Mouse (Mus musculus): ENCODE data around the gene Tmed5.
"Not testable (repeated sequence)": the region's sequence is repeated elsewhere in the genome, so short reads cannot be mapped to it uniquely, and the experiment has no call there.

Tmed5 gene

DNA sequence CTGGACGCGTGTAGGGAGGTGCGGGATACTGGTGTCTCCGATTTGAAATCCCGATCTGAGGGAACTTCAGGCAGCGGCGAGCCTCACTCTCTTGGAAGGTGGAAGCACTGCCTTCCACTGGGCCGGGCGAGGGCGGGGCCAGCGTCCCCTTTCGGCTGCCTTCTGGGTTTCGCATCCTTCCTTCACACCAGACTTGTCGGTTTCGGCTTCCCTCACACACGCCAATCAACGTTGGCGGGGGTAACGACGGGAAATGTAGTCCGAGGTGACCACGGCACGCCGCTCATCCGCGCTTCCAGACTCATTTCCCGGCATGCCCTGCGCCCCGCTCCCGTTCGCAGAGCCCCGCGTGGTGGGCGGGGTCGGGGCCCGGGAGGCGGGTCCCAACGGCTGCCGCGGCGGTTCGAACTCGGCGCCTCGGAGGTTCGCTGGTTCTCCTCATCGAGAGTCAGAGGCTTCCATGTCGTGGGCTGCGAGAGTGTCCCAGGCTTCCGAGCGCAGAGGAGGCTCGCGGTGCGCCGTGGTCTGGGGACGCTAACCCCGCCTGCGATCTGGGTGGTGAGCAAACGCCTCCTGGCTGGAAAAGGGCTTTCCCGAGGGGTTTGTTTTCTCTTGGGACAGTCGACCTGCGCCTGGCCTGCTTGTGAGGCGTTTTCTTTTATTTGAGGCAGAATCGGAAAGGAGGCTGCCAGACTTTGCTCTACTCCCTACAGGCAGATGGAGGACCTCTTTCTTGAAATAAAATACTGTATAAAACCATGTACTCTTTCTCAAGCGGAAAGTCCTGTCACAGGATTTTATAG, at the start of gene Tmed5, which contains the start of gene Ccdc18:
Tmed5 (minus strand) TSS at position 180 of the 803 bp plus-strand sequence.
Ccdc18 (plus strand) TSS at position 435 of the 803 bp plus-strand sequence.
- peak; percentile 99 for DNase-seq (ENCODE audit: low spot score)

DNA sequence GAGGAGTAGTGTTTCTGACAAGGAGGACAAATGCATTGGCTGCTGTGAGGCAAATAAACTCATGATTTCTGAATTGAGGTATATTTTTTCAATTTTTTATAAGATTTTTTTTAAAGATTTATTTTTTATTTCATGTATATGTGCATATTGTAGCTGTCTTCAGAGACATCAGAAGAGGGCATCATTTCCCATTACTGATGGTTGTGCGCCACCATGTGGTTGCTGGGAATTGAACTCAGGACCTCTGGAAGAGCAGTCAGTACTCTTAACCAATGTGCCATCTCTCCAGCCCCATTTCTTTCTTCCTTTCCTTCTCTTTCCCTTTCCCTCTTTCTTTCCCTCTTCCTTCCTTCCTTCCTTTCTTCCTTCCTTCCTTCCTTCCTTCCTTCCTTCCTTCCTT, 31.3 kb upstream of the Tmed5 start:
- peak; percentile 63 for DNase-seq (ENCODE audit: low spot score)

- DNase-seq (ENCODE audit: low spot score): no peak
Observed at GRCm38 (mm10) chr5:108160796-108161195, 28.4 kb upstream of the Tmed5 start.

GRCm38 (mm10) chr5:108152592-108152991, 20.2 kb upstream of the Tmed5 start:
- no peak for DNase-seq (ENCODE audit: low spot score)

GRCm38 (mm10) chr5:108131849-108132440, 475 bp downstream of the Tmed5 start:
- peak; percentile 90 for DNase-seq (ENCODE audit: low spot score)

DNA sequence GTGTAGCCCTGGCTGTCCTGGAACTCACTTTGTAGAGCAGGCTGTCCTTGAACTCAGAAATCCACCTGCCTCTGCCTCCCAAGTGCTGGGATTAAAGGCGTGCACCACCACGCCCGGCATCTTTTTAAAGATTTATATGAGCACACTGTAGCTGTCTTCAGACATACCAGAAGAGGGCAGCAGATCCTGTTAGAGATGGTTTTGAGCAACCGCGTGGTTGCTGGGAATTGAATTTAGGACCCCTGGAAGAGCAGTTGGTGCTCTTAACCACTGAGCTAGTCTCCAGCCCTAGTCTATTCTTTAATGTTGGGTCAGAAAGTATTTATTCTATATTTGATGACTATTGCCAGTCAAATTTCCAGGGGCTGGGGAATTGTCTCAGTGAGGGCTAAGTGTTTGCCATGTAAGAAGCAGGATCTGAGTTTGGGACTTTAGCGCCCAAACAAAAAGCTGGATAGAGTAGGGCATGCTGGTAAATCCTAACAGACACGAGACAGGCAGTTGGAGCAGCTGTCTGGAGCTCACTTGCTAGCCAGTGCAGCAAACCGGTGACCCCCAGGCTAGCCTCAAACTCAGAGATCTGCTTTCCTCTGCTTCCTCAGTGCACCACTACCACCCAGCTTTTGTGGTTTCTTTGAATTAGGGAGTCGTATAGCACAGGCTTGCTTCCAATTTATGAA, 12.1 kb downstream of the Tmed5 start:
- DNase-seq (ENCODE audit: low spot score): no peak

GRCm38 (mm10) chr5:108117693-108118092, 14.7 kb downstream of the Tmed5 start:
- DNase-seq (ENCODE audit: low spot score): no peak

DNA sequence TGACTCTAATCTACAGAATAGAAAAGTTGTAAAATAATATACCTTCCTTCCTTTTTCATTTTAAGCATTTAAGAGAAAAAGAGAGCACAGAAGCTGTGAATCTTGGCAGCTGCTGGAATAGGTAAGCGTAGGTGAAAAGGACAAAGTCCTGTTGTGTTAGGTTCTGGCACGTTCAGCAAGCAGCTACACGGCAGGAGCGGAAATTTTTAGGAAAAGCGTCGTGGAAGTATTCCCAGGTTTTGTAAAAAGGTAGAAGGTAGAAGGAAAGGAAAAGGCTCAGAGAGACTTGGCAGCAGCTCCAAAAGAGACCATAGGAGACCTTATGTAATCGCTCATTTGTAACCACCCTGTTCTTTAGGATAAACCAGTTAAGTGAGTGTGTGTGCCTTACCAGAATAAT, 23.1 kb downstream of the Tmed5 start:
- no peak for DNase-seq (ENCODE audit: low spot score)

DNA sequence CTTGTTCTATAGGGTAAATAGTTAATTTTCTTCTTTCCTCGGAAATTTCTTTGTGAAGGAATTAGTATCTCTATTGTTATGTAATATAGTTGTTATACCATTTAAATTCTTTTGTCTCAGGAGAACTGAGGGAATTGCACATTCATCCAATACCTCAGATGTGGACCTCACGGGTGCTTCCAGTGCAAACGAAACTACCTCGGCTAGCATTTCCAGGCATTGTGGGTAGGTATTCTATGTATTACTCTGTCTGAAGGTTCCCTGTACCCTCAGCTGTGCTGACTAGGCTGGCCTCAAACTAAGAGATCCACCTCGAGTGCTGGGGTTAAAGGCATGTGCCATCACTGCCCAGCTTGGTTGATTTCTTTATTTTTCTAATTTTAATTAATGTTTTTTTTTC, 28.1 kb downstream of the Tmed5 start:
- DNase-seq (ENCODE audit: low spot score): no peak

DNA sequence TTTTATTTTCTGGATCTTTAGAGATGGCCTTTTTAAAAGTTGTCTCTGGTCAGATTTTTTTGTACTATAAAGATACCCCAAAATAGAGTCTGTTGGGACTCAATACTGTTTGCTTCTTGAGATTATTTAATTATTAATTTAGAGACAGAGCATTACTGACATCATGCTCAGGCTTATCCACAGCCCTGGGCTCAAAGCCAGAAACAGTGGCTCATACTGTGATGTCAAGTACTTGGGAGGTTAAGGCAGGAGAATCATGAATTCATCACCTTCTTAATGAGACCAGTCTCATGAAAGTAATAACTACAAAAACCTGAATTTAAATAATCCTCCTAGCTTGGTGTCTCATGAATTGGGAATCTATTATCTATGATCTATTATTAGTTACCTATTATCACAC, 32.2 kb downstream of the Tmed5 start:
- peak; percentile 13 for DNase-seq (ENCODE audit: low spot score)

- DNase-seq (ENCODE audit: low spot score): no peak
Observed at GRCm38 (mm10) chr5:108097676-108098075, 34.7 kb downstream of the Tmed5 start.

DNA sequence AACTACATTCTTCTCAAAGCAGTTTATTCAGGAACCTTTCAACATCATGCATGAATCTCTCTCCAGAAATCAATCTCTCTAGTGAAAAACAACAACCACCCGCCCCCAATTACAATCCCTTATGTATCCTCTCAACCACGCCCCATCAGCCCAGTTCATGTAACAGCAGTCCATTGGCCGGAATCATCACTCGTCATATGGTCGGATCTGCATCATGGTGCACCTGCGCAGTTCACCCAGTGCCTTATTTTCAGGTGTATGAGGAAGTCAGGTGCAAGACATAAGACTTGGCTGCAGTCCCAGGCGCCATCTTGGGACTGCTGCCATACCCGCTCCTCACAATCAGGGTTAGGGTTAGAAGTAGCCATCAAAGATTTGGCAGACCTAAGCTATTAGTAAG, 39.7 kb downstream of the Tmed5 start:
- DNase-seq (ENCODE audit: low spot score): not testable (repeated sequence)

- DNase-seq (ENCODE audit: low spot score): no peak
Observed at GRCm38 (mm10) chr5:108085440-108085839, 47.0 kb downstream of the Tmed5 start.

DNA sequence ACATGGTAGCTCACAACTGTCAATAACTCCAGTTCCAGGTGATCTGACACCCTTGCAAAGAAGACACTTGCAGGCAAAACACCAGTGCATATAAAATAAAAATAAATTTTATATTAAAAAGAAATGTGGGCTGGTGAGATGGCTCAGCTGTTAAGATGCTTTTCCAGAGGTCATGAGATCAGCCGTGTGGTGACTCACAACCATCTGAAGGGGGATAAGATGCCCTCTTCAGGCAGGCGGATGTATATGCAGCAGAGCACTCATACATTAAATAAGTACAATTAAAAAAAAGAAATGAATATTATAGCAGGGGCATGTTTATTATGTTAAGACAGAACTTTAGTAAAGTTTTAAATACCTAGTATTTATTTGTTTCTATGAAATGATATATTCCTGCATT, 50.0 kb downstream of the Tmed5 start:
- no peak for DNase-seq (ENCODE audit: low spot score)

GRCm38 (mm10) chr5:108079603-108080002, 52.8 kb downstream of the Tmed5 start:
- DNase-seq (ENCODE audit: low spot score): peak; percentile 60

DNA sequence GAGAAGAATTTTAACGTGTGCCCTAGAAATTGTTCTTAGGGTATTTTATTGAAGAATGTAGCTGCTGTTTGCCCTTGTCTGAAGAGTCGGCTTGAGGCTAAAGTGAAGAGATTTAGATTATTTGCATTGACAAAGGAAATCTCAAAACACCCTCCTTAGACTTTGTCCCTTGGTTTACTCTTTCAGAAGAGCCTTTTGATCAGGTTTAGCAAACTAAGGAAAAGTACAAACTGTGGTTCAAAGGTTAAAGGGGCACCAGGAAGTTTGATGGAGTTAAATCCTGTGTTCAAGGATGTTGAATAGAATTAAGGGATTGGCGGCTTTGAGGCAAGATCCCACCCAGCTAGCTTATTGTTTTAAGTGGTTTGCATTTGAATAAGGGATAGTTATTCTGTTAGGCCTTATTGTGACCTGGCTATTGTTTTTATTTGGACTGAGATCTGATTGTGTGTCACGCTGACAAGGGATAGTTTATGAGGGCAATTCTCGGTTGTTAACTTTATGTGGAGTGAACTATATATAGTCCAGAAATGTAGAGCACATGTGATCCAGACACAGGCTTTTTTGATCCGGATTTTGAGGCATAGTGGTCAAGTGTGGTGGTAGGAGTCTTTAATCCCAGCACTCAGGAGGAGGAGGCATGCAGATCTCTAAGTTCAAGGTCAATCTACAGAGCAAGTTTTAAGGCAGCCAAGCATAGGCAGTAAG, 55.4 kb downstream of the Tmed5 start:
- no peak for DNase-seq (ENCODE audit: low spot score)

DNA sequence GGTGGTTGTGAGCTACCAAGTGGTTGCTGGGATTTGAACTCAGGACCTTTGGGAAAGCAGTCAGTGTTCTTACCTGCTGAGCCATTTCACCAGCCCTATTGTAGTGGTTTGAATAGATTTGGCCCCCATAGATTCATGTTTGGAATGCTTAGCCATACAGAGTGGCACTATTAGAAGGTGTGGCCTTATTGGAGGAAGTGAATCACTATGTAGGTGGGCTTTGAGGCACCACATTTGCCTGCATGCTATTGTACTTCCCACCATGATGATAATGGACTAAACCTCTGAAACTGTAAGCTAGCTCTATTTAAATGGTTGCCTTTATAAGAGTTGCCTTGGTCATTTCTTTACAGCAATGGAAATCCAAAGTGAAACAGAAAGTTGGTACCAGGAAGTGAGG, 56.2 kb downstream of the Tmed5 start:
- DNase-seq (ENCODE audit: low spot score): no peak

- DNase-seq (ENCODE audit: low spot score): no peak
Observed at GRCm38 (mm10) chr5:108072301-108072700, 60.1 kb downstream of the Tmed5 start.

DNA sequence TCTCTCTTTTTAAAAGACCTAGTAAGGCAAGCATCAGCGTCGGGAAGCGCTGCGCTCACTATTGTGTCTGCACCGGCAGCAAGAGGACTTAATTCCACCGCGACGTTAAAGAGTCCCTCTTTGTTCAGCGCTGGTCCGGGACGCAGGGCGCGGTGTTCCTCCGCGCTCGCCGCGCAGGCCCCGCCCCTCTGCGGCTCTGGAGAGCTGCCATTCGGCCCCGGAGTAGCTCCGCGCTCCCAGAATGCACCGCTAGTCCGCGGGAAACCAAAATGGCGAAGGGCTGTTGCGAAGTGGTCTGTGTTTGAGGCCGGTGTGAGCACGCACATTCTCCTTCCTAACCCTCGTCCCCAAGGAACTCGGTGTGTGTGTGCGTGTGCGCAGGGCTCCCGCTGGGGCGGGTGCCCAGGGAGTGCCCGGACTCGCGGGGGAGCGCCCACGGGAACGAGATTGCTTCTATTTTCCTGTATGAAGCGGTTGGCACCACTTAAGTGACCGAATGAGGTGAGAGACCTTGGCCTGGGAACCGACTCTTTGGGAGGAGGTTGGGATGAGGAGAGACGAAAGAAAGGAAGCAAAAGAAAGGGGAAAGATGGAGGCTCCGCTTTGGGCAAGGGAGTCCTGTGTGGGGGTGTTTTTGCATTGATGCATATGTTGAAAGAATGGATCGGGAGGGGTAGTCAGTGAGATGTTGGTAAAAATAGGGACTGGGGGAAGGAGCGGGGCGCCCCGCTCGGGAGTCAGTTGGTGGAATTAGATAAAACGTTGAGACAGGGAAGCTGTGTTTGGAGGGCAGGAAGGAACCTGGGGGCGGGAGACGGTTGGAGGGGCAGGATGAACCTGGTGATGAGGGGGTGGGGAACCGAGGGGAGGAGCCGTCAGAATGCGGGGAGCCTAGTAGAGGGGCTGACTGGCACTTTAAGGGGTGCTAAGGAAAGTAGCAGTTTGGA, 66.7 kb downstream of the Tmed5 start, which contains the start of gene Mtf2:
Mtf2 (plus strand) TSS at position 210 of the 947 bp plus-strand sequence.
- DNase-seq (ENCODE audit: low spot score): peak; percentile 93

DNA sequence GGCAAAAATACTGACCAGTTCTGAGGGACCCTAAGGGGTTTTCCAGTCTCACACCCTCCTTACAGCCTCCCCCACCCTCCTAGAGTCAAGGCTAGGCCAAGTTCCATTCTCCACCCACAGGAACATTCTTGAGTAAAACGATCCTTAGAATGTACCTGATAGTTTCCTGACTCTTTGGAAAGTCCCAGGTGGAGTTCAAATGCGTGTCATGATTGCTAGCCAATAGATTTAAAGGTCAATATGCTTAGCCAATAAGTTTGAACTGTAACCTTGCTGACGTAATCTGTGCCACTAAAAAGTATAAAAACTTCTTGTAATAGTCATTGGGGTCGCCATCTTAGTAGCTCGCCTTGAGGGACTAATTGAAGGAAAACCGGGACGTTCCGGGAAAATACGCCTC, 72.0 kb downstream of the Tmed5 start:
- no peak for DNase-seq (ENCODE audit: low spot score)
